Mouse (Mus musculus): ENCODE results near the gene Cd47. TPM values are rescaled to one million over a fixed set of nuclear protein-coding genes. Genes with fewer than 3 reads are reported as not detected.

The Cd47 gene
- polyA plus RNA-seq, 1 experiment from 2014 or later: 80.5 TPM

- WGBS: 91% methylated on average over 5 of the region's 5 CpGs
- Histone ChIP-seq H3K4me1 (no peaks in the 10 kb centered on the region), H3K9me3 (no peaks in the 10 kb centered on the region), H3K27me3 (replicated peaks) (no peaks in the 10 kb centered on the region), H3K27ac (no peak overlapping the region), H3K4me3 (no peak overlapping the region), H3K4me2 (replicated peaks) (no peak overlapping the region), H3K36me3 (no peaks in the 10 kb centered on the region), H3K9ac (no peak overlapping the region)
- ATAC-seq (ENCODE audit: low FRiP score, low read depth): no peak
Measured at GRCm38 (mm10) chr16:49847224-49848003, 47.1 kb downstream of the Cd47 start.

DNA sequence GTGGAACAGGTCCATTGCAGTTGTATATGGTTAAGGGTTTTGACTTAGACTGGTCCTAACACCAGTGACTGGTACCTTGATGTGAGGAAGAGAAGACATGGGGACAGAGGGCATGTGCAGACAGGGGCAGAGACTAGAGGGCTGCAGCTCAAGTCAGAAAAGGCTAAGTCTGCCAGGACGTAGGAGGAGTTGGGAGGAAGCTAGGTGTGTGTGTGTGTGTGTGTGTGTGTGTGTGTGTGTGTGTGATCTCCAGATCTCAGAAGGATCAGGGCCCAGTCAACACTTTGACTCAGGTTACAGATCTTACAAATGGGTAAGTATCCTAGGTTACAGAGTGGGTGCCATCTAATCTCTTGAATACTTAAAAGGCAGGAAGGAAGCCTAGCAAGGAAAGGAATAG, 48.3 kb downstream of the Cd47 start:
- H3K4me3 ChIP-seq: no peak overlapping the region
- no peaks in the 10 kb centered on the region for H3K36me3 ChIP-seq
- 64% methylated on average over 1 of the region's 1 CpGs for WGBS
- no peaks in the 10 kb centered on the region for H3K4me1 ChIP-seq
- no peaks in the 10 kb centered on the region for H3K9me3 ChIP-seq
- no peaks in the 10 kb centered on the region for H3K27me3 ChIP-seq (replicated peaks)
- H3K9ac ChIP-seq: no peak overlapping the region
- H3K4me2 ChIP-seq (replicated peaks): no peak overlapping the region
- no peak for ATAC-seq (ENCODE audit: low FRiP score, low read depth)
- H3K27ac ChIP-seq: no peak overlapping the region

GRCm38 (mm10) chr16:49852940-49853339, 52.6 kb downstream of the Cd47 start:
- H3K4me1 ChIP-seq: peaks cover 5% of the 10 kb centered on the region
- H3K27me3 ChIP-seq (replicated peaks): no peaks in the 10 kb centered on the region
- no peaks in the 10 kb centered on the region for H3K36me3 ChIP-seq
- H3K9me3 ChIP-seq: no peaks in the 10 kb centered on the region
- 89% methylated on average over 3 of the region's 3 CpGs for WGBS
- no peak overlapping the region for H3K4me2 ChIP-seq (replicated peaks)
- H3K9ac ChIP-seq: no peak overlapping the region
- no peak overlapping the region for H3K27ac ChIP-seq
- no peak overlapping the region for H3K4me3 ChIP-seq
- ATAC-seq (ENCODE audit: low FRiP score, low read depth): no peak

DNA sequence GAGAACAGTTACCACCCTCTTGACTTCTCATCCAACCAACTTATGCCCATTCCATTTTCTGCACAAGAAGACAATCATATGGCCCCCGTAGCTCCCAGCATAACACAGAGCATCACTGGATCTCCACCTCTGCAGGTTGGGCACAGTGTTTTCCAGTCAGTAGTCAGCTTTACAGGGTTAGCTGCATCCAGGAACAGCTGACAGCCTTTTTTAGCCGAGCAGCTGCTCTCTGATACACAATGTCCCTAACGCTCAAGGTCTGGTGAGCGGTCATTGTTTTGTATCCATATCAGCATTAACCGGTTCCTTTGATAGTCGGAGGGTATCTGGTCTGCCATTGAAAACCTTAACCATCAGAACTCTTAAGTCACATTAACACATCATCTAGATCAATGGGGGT, 53.3 kb downstream of the Cd47 start:
- Histone ChIP-seq H3K36me3 (no peaks in the 10 kb centered on the region), H3K4me2 (replicated peaks) (no peak overlapping the region), H3K27ac (no peak overlapping the region), H3K4me1 (peaks cover 5% of the 10 kb centered on the region), H3K4me3 (no peak overlapping the region), H3K9me3 (no peaks in the 10 kb centered on the region), H3K9ac (no peak overlapping the region), H3K27me3 (replicated peaks) (no peaks in the 10 kb centered on the region)
- ATAC-seq (ENCODE audit: low FRiP score, low read depth): no peak
- 86% methylated on average over 6 of the region's 6 CpGs for WGBS

- no peak overlapping the region for H3K27ac ChIP-seq
- 94% methylated on average over 6 of the region's 6 CpGs for WGBS
- H3K4me3 ChIP-seq: no peak overlapping the region
- no peaks in the 10 kb centered on the region for H3K9me3 ChIP-seq
- no peak overlapping the region for H3K9ac ChIP-seq
- H3K4me2 ChIP-seq (replicated peaks): peak overlapping the region; percentile 70
- no peaks in the 10 kb centered on the region for H3K27me3 ChIP-seq (replicated peaks)
- H3K36me3 ChIP-seq: no peaks in the 10 kb centered on the region
- H3K4me1 ChIP-seq: peaks cover 5% of the 10 kb centered on the region
- ATAC-seq (ENCODE audit: low FRiP score, low read depth): no peak
Measured at GRCm38 (mm10) chr16:49854194-49854593, 53.9 kb downstream of the Cd47 start.

GRCm38 (mm10) chr16:49854931-49855835, 54.9 kb downstream of the Cd47 start:
- no peaks in the 10 kb centered on the region for H3K27me3 ChIP-seq (replicated peaks)
- H3K9me3 ChIP-seq: no peaks in the 10 kb centered on the region
- H3K36me3 ChIP-seq: no peaks in the 10 kb centered on the region
- peak overlapping the region; percentile 95 for H3K27ac ChIP-seq
- H3K4me3 ChIP-seq: peak overlapping the region; percentile 88
- peak overlapping the region; percentile 90 for H3K9ac ChIP-seq
- H3K4me1 ChIP-seq: peaks cover 5% of the 10 kb centered on the region
- H3K4me2 ChIP-seq (replicated peaks): peak overlapping the region; percentile 70
- ATAC-seq (ENCODE audit: low FRiP score, low read depth): peak; percentile 97
- WGBS: 2% methylated on average over 48 of the region's 74 CpGs

DNA sequence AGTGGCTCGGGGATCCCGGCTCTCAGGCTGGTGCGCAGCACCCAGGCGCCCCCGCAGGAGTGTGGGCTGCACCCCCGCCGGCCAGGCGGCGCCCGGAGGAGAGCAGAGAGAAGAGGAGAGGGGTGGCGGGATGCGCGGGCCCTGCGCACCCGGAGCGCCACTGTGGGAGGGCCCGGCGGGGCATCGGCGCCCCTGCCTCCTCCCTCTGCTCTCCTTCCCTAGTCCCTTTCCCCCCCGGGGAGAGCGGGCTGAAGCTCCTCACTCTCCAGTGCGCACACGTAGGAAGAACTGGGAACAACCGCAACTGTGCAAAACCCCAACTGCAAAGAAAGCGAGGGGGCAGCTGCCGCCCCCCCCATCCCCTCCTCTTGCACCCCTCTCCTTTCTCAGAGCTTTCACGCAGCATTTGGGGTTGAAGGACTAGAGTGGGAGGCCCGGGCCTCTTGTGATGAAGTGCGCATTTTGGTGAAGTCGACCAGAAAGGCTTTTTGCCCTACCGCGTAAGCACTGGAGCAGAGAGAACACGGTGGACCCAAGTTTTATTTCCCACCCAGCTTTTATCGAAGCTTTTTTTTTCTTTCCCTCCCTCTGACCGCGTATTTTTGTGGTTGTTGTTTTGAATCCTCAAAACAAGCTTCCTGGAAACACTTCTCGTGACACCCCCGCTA, 55.6 kb downstream of the Cd47 start:
- Histone ChIP-seq H3K4me1 (peaks cover 5% of the 10 kb centered on the region), H3K4me3 (peak overlapping the region; percentile 88), H3K9me3 (no peaks in the 10 kb centered on the region), H3K9ac (peak overlapping the region; percentile 90), H3K4me2 (replicated peaks) (peak overlapping the region; percentile 70), H3K27ac (peak overlapping the region; percentile 95), H3K36me3 (no peaks in the 10 kb centered on the region), H3K27me3 (replicated peaks) (no peaks in the 10 kb centered on the region)
- WGBS: 0% methylated on average over 39 of the region's 39 CpGs
- ATAC-seq (ENCODE audit: low FRiP score, low read depth): peak; percentile 85

DNA sequence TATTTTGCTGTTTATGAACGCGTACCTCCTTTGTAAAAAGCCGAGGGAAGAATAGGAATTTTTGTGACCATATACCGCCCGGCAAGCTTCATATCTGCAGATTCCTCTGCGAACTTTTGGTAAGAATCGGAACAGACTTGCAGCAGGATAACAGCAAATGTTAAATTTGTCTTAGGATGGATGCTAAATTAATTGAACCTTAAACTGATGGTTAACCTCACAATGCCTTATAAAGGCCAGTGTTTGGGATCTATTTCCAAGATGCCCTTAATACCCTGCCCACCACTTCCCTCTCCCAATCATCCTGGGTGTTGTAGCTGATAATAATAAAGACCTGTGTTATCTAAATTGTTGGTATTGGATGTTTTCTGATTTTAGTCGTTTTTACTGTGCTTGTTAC, 56.3 kb downstream of the Cd47 start:
- Histone ChIP-seq H3K4me2 (replicated peaks) (peak overlapping the region; percentile 70), H3K27me3 (replicated peaks) (no peaks in the 10 kb centered on the region), H3K36me3 (no peaks in the 10 kb centered on the region), H3K4me3 (peak overlapping the region; percentile 88), H3K9ac (peak overlapping the region; percentile 90), H3K9me3 (no peaks in the 10 kb centered on the region), H3K27ac (no peak overlapping the region), H3K4me1 (peaks cover 5% of the 10 kb centered on the region)
- 31% methylated on average over 8 of the region's 8 CpGs for WGBS
- no peak for ATAC-seq (ENCODE audit: low FRiP score, low read depth)

DNA sequence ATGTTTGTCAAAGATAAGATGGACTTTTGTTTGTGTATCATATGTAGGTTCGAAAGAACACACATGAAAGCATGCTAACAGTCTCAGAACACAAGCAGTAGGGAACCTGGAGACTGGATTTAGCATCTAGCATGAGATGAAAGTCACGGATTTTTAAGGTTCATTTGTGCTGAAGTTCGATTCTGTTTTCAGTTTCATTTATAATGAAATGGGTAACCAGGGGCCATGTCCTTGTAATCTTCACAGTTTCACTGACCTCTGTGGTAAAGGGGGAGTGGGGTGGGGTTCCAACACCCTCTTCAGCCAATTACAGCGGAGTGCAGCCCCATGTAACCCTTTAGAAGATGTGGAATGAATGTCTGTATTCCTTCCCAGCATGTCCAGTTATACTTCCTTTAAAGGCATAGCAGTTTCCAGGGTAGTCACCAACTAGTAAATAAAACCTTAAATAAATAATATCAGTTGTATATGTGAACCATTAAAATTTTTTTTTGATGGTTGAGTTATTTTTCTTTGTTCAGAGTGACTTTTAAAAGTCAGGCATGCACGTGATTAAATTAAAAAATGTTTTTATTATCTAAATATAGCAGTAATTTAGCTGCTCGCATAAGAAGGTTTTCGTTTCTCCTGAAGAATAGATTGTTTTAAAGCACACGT, 57.3 kb downstream of the Cd47 start:
- Histone ChIP-seq H3K36me3 (no peaks in the 10 kb centered on the region), H3K9me3 (no peaks in the 10 kb centered on the region), H3K27ac (no peak overlapping the region), H3K9ac (peak overlapping the region; percentile 17; the same call in 1 of the 2 replicates), H3K4me3 (0 out of 2 replicates have a peak overlapping the region, but pooled peaks have one; percentile 13), H3K4me1 (peaks cover 5% of the 10 kb centered on the region), H3K4me2 (replicated peaks) (peak overlapping the region; percentile 50), H3K27me3 (replicated peaks) (no peaks in the 10 kb centered on the region)
- ATAC-seq (ENCODE audit: low FRiP score, low read depth): no peak
- 59% methylated on average over 8 of the region's 8 CpGs for WGBS

- H3K9ac ChIP-seq: no peak overlapping the region
- peaks cover 5% of the 10 kb centered on the region for H3K4me1 ChIP-seq
- H3K9me3 ChIP-seq: no peaks in the 10 kb centered on the region
- no peaks in the 10 kb centered on the region for H3K27me3 ChIP-seq (replicated peaks)
- H3K4me3 ChIP-seq: no peak overlapping the region
- peak overlapping the region; percentile 50; the same call in 1 of the 2 replicates for H3K4me2 ChIP-seq (replicated peaks)
- no peaks in the 10 kb centered on the region for H3K36me3 ChIP-seq
- no peak overlapping the region for H3K27ac ChIP-seq
- 82% methylated on average over 9 of the region's 9 CpGs for WGBS
- no peak for ATAC-seq (ENCODE audit: low FRiP score, low read depth)
Measured at GRCm38 (mm10) chr16:49858161-49858906, 58.0 kb downstream of the Cd47 start.

All from neural tube, embryonic 12.5 days (tissue).